Mouse (Mus musculus): ENCODE results near the gene Rab34.

Gene Rab34

GRCm38 (mm10) chr11:78213086-78213817 is 25.0 kb downstream of the Rab34 start:
- in situ Hi-C loops (cut with MboI, MseI) = no loop called here

- in situ Hi-C loops (cut with MboI, MseI) = no loop called here
Observed at GRCm38 (mm10) chr11:78215709-78216317, 27.6 kb downstream of the Rab34 start.

- in situ Hi-C loops (cut with MboI, MseI) = loop anchor here (5.0 kb wide), 1 partner anchor 49 kb away; no protein-coding TSS in a partner anchor
Observed at GRCm38 (mm10) chr11:78223586-78223985, 35.4 kb downstream of the Rab34 start.

GRCm38 (mm10) chr11:78231518-78231917 is 43.3 kb downstream of the Rab34 start:
- in situ Hi-C loops (cut with MboI, MseI) = no loop called here

- in situ Hi-C loops (cut with MboI, MseI) = no loop called here
Observed at GRCm38 (mm10) chr11:78240193-78240857, 52.1 kb downstream of the Rab34 start.
